ENCODE assay signal across 8 mouse cellular contexts in the genomic region with DNA sequence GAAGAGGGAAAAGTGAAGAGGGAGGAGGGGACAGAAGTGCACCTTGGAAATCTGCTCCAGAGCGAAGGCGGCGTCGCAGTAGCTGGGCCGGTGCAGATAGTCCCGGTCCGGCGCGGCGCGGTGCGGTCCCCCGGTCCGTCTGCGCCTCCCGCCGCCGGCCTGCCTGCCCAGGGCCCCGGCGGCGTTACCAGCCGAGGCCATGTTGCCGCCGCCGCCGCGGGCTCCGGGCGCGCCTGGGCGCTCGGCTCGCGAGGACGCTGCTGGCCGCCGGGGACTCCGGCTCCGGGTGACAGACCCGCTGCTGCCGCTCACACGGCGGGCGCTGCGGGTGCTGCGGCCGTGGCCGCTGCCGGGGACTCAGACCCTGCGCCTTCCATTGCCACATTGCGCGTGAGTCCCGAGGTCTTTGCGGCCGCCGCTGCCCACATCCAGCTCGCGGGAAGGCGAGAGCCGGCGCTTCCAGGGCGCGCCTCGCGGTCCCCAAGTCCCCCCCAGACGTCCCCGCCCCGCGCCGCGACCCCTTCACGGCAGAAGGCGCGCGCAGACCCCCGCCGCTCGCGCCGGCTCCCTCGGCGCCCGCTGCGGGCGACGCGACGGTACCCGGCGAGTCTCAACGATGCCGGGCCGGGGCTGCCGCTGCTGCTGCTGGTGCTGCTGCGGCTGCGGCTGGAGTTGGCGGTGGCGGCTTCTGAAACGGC. TPM values are rescaled to one million over a fixed set of nuclear protein-coding genes. Genes with fewer than 3 reads are reported as not detected.
DNase-seq lines count a peak whose midpoint lies in the region; ATAC-seq and TF ChIP-seq lines count a peak whose summit lies in the region.

No protein-coding gene starts in this region.

- ATAC-seq in limb, embryonic 14.5 days (ENCODE audit: low FRiP score, low read depth), result no peak
- ATAC-seq in neural tube, embryonic 13.5 days (ENCODE audit: low read depth), result 0 out of 2 replicates have a peak, but pooled peaks have one; percentile 0

- H3K27ac ChIP-seq in heart, adult 2 months, result peak overlapping the region; percentile 96
- H3K27ac ChIP-seq in limb, embryonic 14.5 days (replicated peaks; ENCODE audit: low read depth, low read length), result peak overlapping the region; percentile 99
- H3K27ac ChIP-seq in neural tube, embryonic 13.5 days (replicated peaks), result peak overlapping the region; percentile 99

- no peaks in the 10 kb centered on the region for H3K36me3 ChIP-seq in heart, adult 2 months (ENCODE audit: control insufficient read depth, insufficient read depth, low read length)
- peaks cover 17% of the 10 kb centered on the region for H3K36me3 ChIP-seq in limb, embryonic 14.5 days (ENCODE audit: control insufficient read depth, insufficient read depth, low read length)
- H3K36me3 ChIP-seq in neural tube, embryonic 13.5 days, result 0 out of 2 replicates have a peak, but pooled peaks cover 5% of the 10 kb centered on the region

- no peaks in the 10 kb centered on the region for H3K9me3 ChIP-seq in limb, embryonic 14.5 days (ENCODE audit: control insufficient read depth, low read length)
- H3K9me3 ChIP-seq in neural tube, embryonic 13.5 days, result no peaks in the 10 kb centered on the region

- TF ChIP-seq CTCF in heart, adult 2 months (IDR thresholded peaks at IDR 0.05), result no peak

- H3K4me2 ChIP-seq in limb, embryonic 14.5 days (replicated peaks; ENCODE audit: low read depth, low read length, severe bottlenecking), result peak overlapping the region; percentile 95
- H3K4me2 ChIP-seq in neural tube, embryonic 13.5 days, result peak overlapping the region; percentile 95

- H3K27me3 ChIP-seq in heart, adult 2 months (ENCODE audit: control insufficient read depth, insufficient read depth, low read length), result no peaks in the 10 kb centered on the region
- no peaks in the 10 kb centered on the region for H3K27me3 ChIP-seq in limb, embryonic 14.5 days (ENCODE audit: control insufficient read depth, insufficient read depth, low read length)
- peaks cover 16% of the 10 kb centered on the region for H3K27me3 ChIP-seq in neural tube, embryonic 13.5 days

- DNase-seq in heart, adult 2 months, result peak; percentile 71 to 78
- no peak for DNase-seq in heart, postnatal 4 days
- DNase-seq in CD8-positive naive resting alpha-beta T cell, adult 2 months (ENCODE audit: low read depth in 2 of 2, low spot score in 2 of 2), result peak; percentile 15 to 19
- DNase-seq in c-Kit-positive CD71-positive TER-119-positive erythroid progenitor cells, embryonic 14.5 days (ENCODE audit: low spot score), result peak; percentile 15
- DNase-seq in gastrocnemius, postnatal 4 days (ENCODE audit: low spot score in 2 of 2), result peak; percentile 21 to 54
- DNase-seq in limb, embryonic 14.5 days (ENCODE audit: low spot score), result no peak
- no peak for DNase-seq in retina, postnatal 1 day

- TF ChIP-seq EP300 in heart, adult 2 months (IDR thresholded peaks at IDR 0.05; ENCODE audit: insufficient read depth, low read depth, low read length), result no peak

- TF ChIP-seq POLR2A in heart, adult 2 months (IDR thresholded peaks at IDR 0.05; ENCODE audit: insufficient read depth, low read depth, low read length), result no peak
- no peak for TF ChIP-seq POLR2A in limb, embryonic 14.5 days (IDR thresholded peaks at IDR 0.05; ENCODE audit: borderline replicate concordance, extremely low read depth, insufficient read depth, insufficient read length)

- peak overlapping the region; percentile 92 for H3K9ac ChIP-seq in heart, adult 2 months (ENCODE audit: low read depth, low read length)
- peak overlapping the region; percentile 98 for H3K9ac ChIP-seq in limb, embryonic 14.5 days (ENCODE audit: low read depth, low read length, severe bottlenecking)
- H3K9ac ChIP-seq in neural tube, embryonic 13.5 days, result peak overlapping the region; percentile 99

- intact Hi-C loops in heart, adult 2 months (cut with DNase I), result loop anchor here (5.0 to 10.0 kb wide), 4 partner anchors 247 to 599 kb away; partner anchors contain the start of gene Habp4

- H3K4me1 ChIP-seq in heart, adult 2 months (ENCODE audit: control insufficient read depth, insufficient read depth, low read length), result no peaks in the 10 kb centered on the region; the same call in 1 of the 2 replicates
- H3K4me1 ChIP-seq in limb, embryonic 14.5 days (ENCODE audit: control insufficient read depth, insufficient read depth, low read length), result peaks cover 21% of the 10 kb centered on the region
- peaks cover 53% of the 10 kb centered on the region for H3K4me1 ChIP-seq in neural tube, embryonic 13.5 days (replicated peaks)

- peak overlapping the region; percentile 78 for H3K4me3 ChIP-seq in heart, adult 2 months
- H3K4me3 ChIP-seq in limb, embryonic 14.5 days (replicated peaks; ENCODE audit: low read length), result peak overlapping the region; percentile 90
- peak overlapping the region; percentile 95 for H3K4me3 ChIP-seq in neural tube, embryonic 13.5 days

- H3K79me2 ChIP-seq in heart, adult 2 months (replicated peaks; ENCODE audit: control insufficient read depth, insufficient read depth, low read length), result no peaks in the 10 kb centered on the region; the same call in 1 of the 2 replicates

- WGBS in heart, adult 2 months, result under 1% methylated on average over 99 of the region's 99 CpGs
- WGBS in limb, embryonic 14.5 days, result 1% methylated on average over 72 of the region's 99 CpGs
- whole genome bisulfite sequencing in neural tube, embryonic 13.5 days, result under 1% methylated on average over 77 of the region's 99 CpGs

RNA-seq across cellular contexts. Expression of gene Ptch1, which starts 7.9 kb away (rescaled TPM):
- total RNA-seq in heart, adult 2 months (2021), result 10 to 100 TPM in 1 of 2 experiments, 1 to 10 TPM in 1; 9.3 to 16.4 TPM
- polyA plus RNA-seq in heart, adult 2 months (2012; rRNA removed), result 6.7 and 9.2 TPM in 2 replicates
- 10 to 100 TPM; 23.7 to 25.5 TPM for total RNA-seq in heart, postnatal 4 days (2021)
- 10 to 100 TPM; 23.4 to 24.1 TPM for total RNA-seq in gastrocnemius, postnatal 4 days (2021)
- polyA plus RNA-seq in limb, embryonic 14.5 days (2012; rRNA removed), result 45.9 and 67.7 TPM in 2 replicates
- polyA plus RNA-seq in limb, embryonic 14.5 days (2014; fragmentation: Nextera tagmentation; extraction: Ambion mirVana), result 31.0 and 36.6 TPM in 2 replicates
- 19.2 and 22.1 TPM in 2 replicates for polyA plus RNA-seq in neural tube, embryonic 13.5 days (2015; fragmentation: Nextera tagmentation; extraction: Ambion mirVana)

Comparison
In these comparisons a context has a peak if more than half of its experiments do, and no peak if none do; other contexts are left out.
1. DNase-seq: peak in heart, adult 2 months (2 of 2), CD8-positive naive resting alpha-beta T cell, adult 2 months (2 of 2), c-Kit-positive CD71-positive TER-119-positive erythroid progenitor cells, embryonic 14.5 days (single experiment) and gastrocnemius, postnatal 4 days (2 of 2); none in heart, postnatal 4 days (single experiment), limb, embryonic 14.5 days (single experiment) and retina, postnatal 1 day (single experiment).
2. Peak in every context shown above with its lines, with median percentiles within 50 percentile points of each other: H3K27ac ChIP-seq, H3K4me3 ChIP-seq and H3K9ac ChIP-seq.